Mouse (Mus musculus): ENCODE measurements at regions not wholly inside any gene's neighbourhood (a gene's known extent, or its start where the extent isn't known, plus 50 kb on each side); places are given as distances from the start of the nearest gene placed in this dataset.
A peak's percentile ranks its signal among the peaks of the same experiment; 100 is the strongest.
"Not testable (repeated sequence)": the region's sequence is repeated elsewhere in the genome, so short reads cannot be mapped to it uniquely, and the experiment has no call there.

- Histone ChIP-seq H3K27ac (ENCODE audit: insufficient read depth, low read length) (no peak overlapping the region), H3K4me3 (ENCODE audit: insufficient read depth, low read length) (no peak overlapping the region), H3K4me1 (ENCODE audit: control insufficient read depth, insufficient read depth, low read length) (no peaks in the 10 kb centered on the region)
- TF ChIP-seq CTCF (IDR thresholded peaks at IDR 0.05; ENCODE audit: extremely low read depth, insufficient read depth, low read length) (no peak), POLR2A (IDR thresholded peaks at IDR 0.05; ENCODE audit: extremely low read depth, insufficient read depth, low read length) (no peak)
These were observed 401.5 kb downstream of the Gm11232 start for GRCm38 (mm10) chr4:71356310-71356709.

- no peaks in the 10 kb centered on the region for H3K4me1 ChIP-seq (ENCODE audit: control insufficient read depth, insufficient read depth, low read length)
- H3K4me3 ChIP-seq (ENCODE audit: insufficient read depth, low read length) = no peak overlapping the region
- no peak overlapping the region for H3K27ac ChIP-seq (ENCODE audit: insufficient read depth, low read length)
- TF ChIP-seq CTCF (IDR thresholded peaks at IDR 0.05; ENCODE audit: extremely low read depth, insufficient read depth, low read length) = no peak
- no peak for TF ChIP-seq POLR2A (IDR thresholded peaks at IDR 0.05; ENCODE audit: extremely low read depth, insufficient read depth, low read length)
These were observed 405.9 kb downstream of the Gm11232 start for GRCm38 (mm10) chr4:71351880-71352279.

- H3K4me1 ChIP-seq (ENCODE audit: control insufficient read depth, insufficient read depth, low read length) = no peaks in the 10 kb centered on the region
These were observed 414.7 kb downstream of the Gm11232 start for GRCm38 (mm10) chr4:71343068-71343467.

GRCm38 (mm10) chr4:71338582-71338981 is 419.2 kb downstream of the Gm11232 start:
- Histone ChIP-seq H3K27ac (ENCODE audit: insufficient read depth, low read length) (no peak overlapping the region), H3K4me1 (ENCODE audit: control insufficient read depth, insufficient read depth, low read length) (no peaks in the 10 kb centered on the region), H3K4me3 (ENCODE audit: insufficient read depth, low read length) (no peak overlapping the region)
- TF ChIP-seq CTCF (IDR thresholded peaks at IDR 0.05; ENCODE audit: extremely low read depth, insufficient read depth, low read length) (no peak), POLR2A (IDR thresholded peaks at IDR 0.05; ENCODE audit: extremely low read depth, insufficient read depth, low read length) (no peak)

More at GRCm38 (mm10) chr4:71343068-71343467, 414.7 kb downstream of the Gm11232 start:
- Histone ChIP-seq H3K4me3 (ENCODE audit: insufficient read depth, low read length) (no peak overlapping the region), H3K27ac (ENCODE audit: insufficient read depth, low read length) (no peak overlapping the region)
- TF ChIP-seq CTCF (IDR thresholded peaks at IDR 0.05; ENCODE audit: extremely low read depth, insufficient read depth, low read length) = no peak
- TF ChIP-seq POLR2A (IDR thresholded peaks at IDR 0.05; ENCODE audit: extremely low read depth, insufficient read depth, low read length) = no peak

GRCm38 (mm10) chr4:71332672-71333071 is 425.1 kb downstream of the Gm11232 start:
- H3K27ac ChIP-seq (ENCODE audit: insufficient read depth, low read length) = no peak overlapping the region
- no peak for TF ChIP-seq CTCF (IDR thresholded peaks at IDR 0.05; ENCODE audit: extremely low read depth, insufficient read depth, low read length)
- TF ChIP-seq POLR2A (IDR thresholded peaks at IDR 0.05; ENCODE audit: extremely low read depth, insufficient read depth, low read length) = no peak
- no peaks in the 10 kb centered on the region for H3K4me1 ChIP-seq (ENCODE audit: control insufficient read depth, insufficient read depth, low read length)
- H3K4me3 ChIP-seq (ENCODE audit: insufficient read depth, low read length) = no peak overlapping the region

- Histone ChIP-seq H3K27ac (ENCODE audit: insufficient read depth, low read length) (no peak overlapping the region), H3K4me1 (ENCODE audit: control insufficient read depth, insufficient read depth, low read length) (no peaks in the 10 kb centered on the region), H3K4me3 (ENCODE audit: insufficient read depth, low read length) (no peak overlapping the region)
- TF ChIP-seq POLR2A (IDR thresholded peaks at IDR 0.05; ENCODE audit: extremely low read depth, insufficient read depth, low read length) (no peak), CTCF (IDR thresholded peaks at IDR 0.05; ENCODE audit: extremely low read depth, insufficient read depth, low read length) (0 out of 2 replicates have a peak, but pooled peaks have one; percentile 15)
These were observed 425.7 kb downstream of the Gm11232 start for GRCm38 (mm10) chr4:71332018-71332417.

- no peak overlapping the region for H3K27ac ChIP-seq (ENCODE audit: insufficient read depth, low read length)
- H3K4me3 ChIP-seq (ENCODE audit: insufficient read depth, low read length) = no peak overlapping the region
- TF ChIP-seq POLR2A (IDR thresholded peaks at IDR 0.05; ENCODE audit: extremely low read depth, insufficient read depth, low read length) (no peak), CTCF (IDR thresholded peaks at IDR 0.05; ENCODE audit: extremely low read depth, insufficient read depth, low read length) (no peak)
- H3K4me1 ChIP-seq (ENCODE audit: control insufficient read depth, insufficient read depth, low read length) = no peaks in the 10 kb centered on the region
These were observed 441.2 kb downstream of the Gm11232 start for GRCm38 (mm10) chr4:71316605-71317004.

GRCm38 (mm10) chr4:71307176-71307612 is 450.6 kb downstream of the Gm11232 start:
- H3K4me1 ChIP-seq (ENCODE audit: control insufficient read depth, insufficient read depth, low read length) = no peaks in the 10 kb centered on the region
- H3K4me3 ChIP-seq (ENCODE audit: insufficient read depth, low read length) = no peak overlapping the region
- no peak overlapping the region for H3K27ac ChIP-seq (ENCODE audit: insufficient read depth, low read length)
- TF ChIP-seq POLR2A (IDR thresholded peaks at IDR 0.05; ENCODE audit: extremely low read depth, insufficient read depth, low read length) (no peak), CTCF (IDR thresholded peaks at IDR 0.05; ENCODE audit: extremely low read depth, insufficient read depth, low read length) (no peak)

GRCm38 (mm10) chr4:71306690-71307089 is 451.1 kb downstream of the Gm11232 start:
- Histone ChIP-seq H3K4me3 (ENCODE audit: insufficient read depth, low read length) (no peak overlapping the region), H3K4me1 (ENCODE audit: control insufficient read depth, insufficient read depth, low read length) (no peaks in the 10 kb centered on the region), H3K27ac (ENCODE audit: insufficient read depth, low read length) (no peak overlapping the region)
- TF ChIP-seq POLR2A (IDR thresholded peaks at IDR 0.05; ENCODE audit: extremely low read depth, insufficient read depth, low read length) (no peak), CTCF (IDR thresholded peaks at IDR 0.05; ENCODE audit: extremely low read depth, insufficient read depth, low read length) (no peak)

- H3K4me3 ChIP-seq (ENCODE audit: insufficient read depth, low read length); H3K27ac ChIP-seq (ENCODE audit: insufficient read depth, low read length); H3K4me1 ChIP-seq (ENCODE audit: control insufficient read depth, insufficient read depth, low read length): not testable (repeated sequence)
These were observed 462.0 kb downstream of the Gm11232 start for GRCm38 (mm10) chr4:71295716-71296115.

- H3K4me3 ChIP-seq (ENCODE audit: insufficient read depth, low read length) = no peak overlapping the region
- H3K27ac ChIP-seq (ENCODE audit: insufficient read depth, low read length) = no peak overlapping the region
- TF ChIP-seq CTCF (IDR thresholded peaks at IDR 0.05; ENCODE audit: extremely low read depth, insufficient read depth, low read length) = no peak
- TF ChIP-seq POLR2A (IDR thresholded peaks at IDR 0.05; ENCODE audit: extremely low read depth, insufficient read depth, low read length) = no peak
- H3K4me1 ChIP-seq (ENCODE audit: control insufficient read depth, insufficient read depth, low read length) = no peaks in the 10 kb centered on the region
These were observed 466.0 kb downstream of the Gm11232 start for GRCm38 (mm10) chr4:71291741-71292149.

GRCm38 (mm10) chr4:71291111-71291740 is 466.5 kb downstream of the Gm11232 start:
- H3K27ac ChIP-seq (ENCODE audit: insufficient read depth, low read length); H3K4me3 ChIP-seq (ENCODE audit: insufficient read depth, low read length): not testable (repeated sequence)

More at GRCm38 (mm10) chr4:71291111-71291740, 466.5 kb downstream of the Gm11232 start:
- H3K4me1 ChIP-seq (ENCODE audit: control insufficient read depth, insufficient read depth, low read length) = not testable (repeated sequence)
